Mouse (Mus musculus): ENCODE results near the gene Kcnj2. TPM values are rescaled to one million over a fixed set of nuclear protein-coding genes. Genes with fewer than 3 reads are reported as not detected.

Gene Kcnj2
- 22.8 TPM for polyA plus RNA-seq (2014; fragmentation: Illumina TruSeq; extraction: RNeasy Lipid Tissue Mini Kit (QIAGEN cat#74804); ENCODE audit: low read depth, low replicate concordance)

GRCm38 (mm10) chr11:111065635-111066298, at the start of gene Kcnj2:
Gene Kcnj2, plus strand, starts transcription at chr11:111066164.

Other genes with a start within 250 kb of the Kcnj2 start
- not detected for gene Kcnj16, start 98.1 kb upstream of the Kcnj2 start, polyA plus RNA-seq (2014; fragmentation: Illumina TruSeq; extraction: RNeasy Lipid Tissue Mini Kit (QIAGEN cat#74804); ENCODE audit: low read depth, low replicate concordance)